Mouse (Mus musculus) cerebellum, adult 9-11 months (tissue): ENCODE results near the gene Ttll9.

Source experiments
- DNase-seq: peaks from one replicate; pipeline ENCODE4 v3.0.0; 2022

Ttll9 gene

GRCm38 (mm10) chr2:152962091-152962793 is at the start of gene Ttll9:
TSS of gene Ttll9 (plus strand) at chr2:152962485.
- peak; percentile 85 for DNase-seq

GRCm38 (mm10) chr2:152913471-152913870 is 48.8 kb upstream of the Ttll9 start:
- no peak for DNase-seq

GRCm38 (mm10) chr2:152914310-152915120 is 47.8 kb upstream of the Ttll9 start:
- peak; percentile 85 for DNase-seq

GRCm38 (mm10) chr2:152915453-152915852 is 46.8 kb upstream of the Ttll9 start:
- DNase-seq, result no peak

- DNase-seq, result no peak
Observed at GRCm38 (mm10) chr2:152916111-152916510, 46.2 kb upstream of the Ttll9 start.

- no peak for DNase-seq
Observed at GRCm38 (mm10) chr2:152917671-152918070, 44.6 kb upstream of the Ttll9 start.

GRCm38 (mm10) chr2:152922376-152922775 is 39.9 kb upstream of the Ttll9 start:
- no peak for DNase-seq

GRCm38 (mm10) chr2:152923621-152924020 is 38.7 kb upstream of the Ttll9 start:
- DNase-seq, result peak; percentile 72

GRCm38 (mm10) chr2:152924128-152924527 is 38.2 kb upstream of the Ttll9 start:
- DNase-seq, result no peak

- DNase-seq, result no peak
Observed at GRCm38 (mm10) chr2:152924543-152924942, 37.7 kb upstream of the Ttll9 start.

- no peak for DNase-seq
Observed at GRCm38 (mm10) chr2:152925189-152925872, 37.0 kb upstream of the Ttll9 start.

GRCm38 (mm10) chr2:152926896-152927295 is 35.4 kb upstream of the Ttll9 start:
- no peak for DNase-seq

- no peak for DNase-seq
Observed at GRCm38 (mm10) chr2:152927371-152927770, 34.9 kb upstream of the Ttll9 start.

GRCm38 (mm10) chr2:152928219-152928987 is 33.9 kb upstream of the Ttll9 start:
- no peak for DNase-seq

GRCm38 (mm10) chr2:152928988-152929370 is 33.3 kb upstream of the Ttll9 start:
- DNase-seq, result no peak

GRCm38 (mm10) chr2:152930276-152930675 is 32.0 kb upstream of the Ttll9 start:
- DNase-seq, result no peak

- no peak for DNase-seq
Observed at GRCm38 (mm10) chr2:152931456-152932160, 30.7 kb upstream of the Ttll9 start.

- DNase-seq, result no peak
Observed at GRCm38 (mm10) chr2:152933048-152933447, 29.2 kb upstream of the Ttll9 start, which contains the start of gene Foxs1. TSS of gene Foxs1 (minus strand) at chr2:152933208.

- DNase-seq, result no peak
Observed at GRCm38 (mm10) chr2:152933614-152934013, 28.7 kb upstream of the Ttll9 start.

GRCm38 (mm10) chr2:152939846-152940245 is 22.4 kb upstream of the Ttll9 start:
- peak; percentile 46 for DNase-seq

- no peak for DNase-seq
Observed at GRCm38 (mm10) chr2:152941106-152941505, 21.2 kb upstream of the Ttll9 start.

GRCm38 (mm10) chr2:152941776-152942175 is 20.5 kb upstream of the Ttll9 start:
- DNase-seq, result no peak
